Mouse (Mus musculus) CD4-positive, CD25-positive, alpha-beta regulatory T cell, adult 4 months (primary cell): Measurements from ENCODE around the gene U2af2. TPM values are rescaled to one million over a fixed set of nuclear protein-coding genes. Genes with fewer than 3 reads are reported as not detected.
"Not testable (repeated sequence)": the region's sequence is repeated elsewhere in the genome, so short reads cannot be mapped to it uniquely, and the experiment has no call there.

Source experiments
- ATAC-seq: one replicate; pipeline ENCODE4 v1.8.0; 2017
- polyA plus RNA-seq, 2 experiments: library from polyadenylated mRNA; unstranded; fragments of 100-300 nt; shearing (Covaris generic); gene quantifications; one replicate each; pipeline ENCODE4 v1.2.1; 2017

The U2af2 gene
- 10 to 100 TPM; 27.5 to 28.2 TPM for polyA plus RNA-seq

GRCm38 (mm10) chr7:5061774-5062359 lies at the start of gene U2af2:
U2af2 (plus strand) TSS chr7:5062143.
- peak; percentile 33 for ATAC-seq

- no peak for ATAC-seq
Measured at GRCm38 (mm10) chr7:5012681-5013513, 49.0 kb upstream of the U2af2 start.

GRCm38 (mm10) chr7:5014251-5015117 lies 47.5 kb upstream of the U2af2 start, which contains the start of the genes Zfp524 and Fiz1:
Zfp524 (plus strand) TSS chr7:5014415.
Fiz1 (minus strand) TSS chr7:5014697.
- peak; percentile 74 for ATAC-seq

- ATAC-seq, result peak; percentile 77
Measured at GRCm38 (mm10) chr7:5015118-5016001, 46.6 kb upstream of the U2af2 start, which contains the start of gene Gm44973. Gm44973 (plus strand) TSS chr7:5015496.

GRCm38 (mm10) chr7:5016057-5016456 lies 45.9 kb upstream of the U2af2 start:
- no peak for ATAC-seq

GRCm38 (mm10) chr7:5016920-5017319 lies 45.0 kb upstream of the U2af2 start:
- ATAC-seq, result no peak

GRCm38 (mm10) chr7:5017352-5017751 lies 44.6 kb upstream of the U2af2 start:
- ATAC-seq, result no peak

GRCm38 (mm10) chr7:5017931-5018330 lies 44.0 kb upstream of the U2af2 start:
- ATAC-seq, result no peak

GRCm38 (mm10) chr7:5019576-5019975 lies 42.4 kb upstream of the U2af2 start:
- ATAC-seq, result not testable (repeated sequence)

GRCm38 (mm10) chr7:5020000-5020681 lies 41.8 kb upstream of the U2af2 start, which contains the start of the genes Zfp865 and Ccdc106:
Zfp865 (plus strand) TSS chr7:5020376.
Ccdc106 (plus strand) TSS chr7:5020553.
- peak; percentile 91 for ATAC-seq

- peak; percentile 1 for ATAC-seq
Measured at GRCm38 (mm10) chr7:5020685-5021084, 41.3 kb upstream of the U2af2 start.

- no peak for ATAC-seq
Measured at GRCm38 (mm10) chr7:5021197-5021596, 40.7 kb upstream of the U2af2 start.

- no peak for ATAC-seq
Measured at GRCm38 (mm10) chr7:5029543-5029942, 32.4 kb upstream of the U2af2 start.

GRCm38 (mm10) chr7:5029946-5030345 lies 32.0 kb upstream of the U2af2 start:
- ATAC-seq, result no peak

GRCm38 (mm10) chr7:5030554-5031275 lies 31.2 kb upstream of the U2af2 start:
- ATAC-seq, result no peak

GRCm38 (mm10) chr7:5031496-5031895 lies 30.4 kb upstream of the U2af2 start:
- ATAC-seq, result no peak

GRCm38 (mm10) chr7:5033818-5034217 lies 28.1 kb upstream of the U2af2 start, which contains the start of gene 4632433K11Rik:
4632433K11Rik (plus strand) TSS chr7:5034118.
- ATAC-seq, result no peak

- ATAC-seq, result no peak
Measured at GRCm38 (mm10) chr7:5035628-5036027, 26.3 kb upstream of the U2af2 start.

GRCm38 (mm10) chr7:5036136-5036535 lies 25.8 kb upstream of the U2af2 start:
- no peak for ATAC-seq

- ATAC-seq, result no peak
Measured at GRCm38 (mm10) chr7:5037026-5037425, 24.9 kb upstream of the U2af2 start.
